Mouse (Mus musculus): Measurements from ENCODE around the gene Zcchc24.

- TF ChIP-seq CTCF (IDR thresholded peaks at IDR 0.05; ENCODE audit: low read depth, low read length) (no peak), POLR2AphosphoS5 (IDR thresholded peaks at IDR 0.05; ENCODE audit: insufficient replicate concordance, low read depth, low read length) (no peak), GATA1 (IDR thresholded peaks at IDR 0.05; ENCODE audit: borderline replicate concordance, low read length) (no peak), TAL1 (conservative IDR thresholded peaks at IDR 0.05; ENCODE audit: low read depth, low read length) (no peak)
Measured at GRCm38 (mm10) chr14:25710073-25710472, 58.8 kb downstream of the Zcchc24 start.

Data from G1E (cell line).